Mouse (Mus musculus) megakaryocyte, adult 5-6 weeks (primary cell): Measurements from ENCODE around the gene Kremen1. TPM values are rescaled to one million over a fixed set of nuclear protein-coding genes. Genes with fewer than 3 reads are reported as not detected.

ENCODE experiments used
- ATAC-seq: 2 replicates; pipeline ENCODE4 v1.8.0; 2016; ENCODE audit warnings: mild to moderate bottlenecking, inconsistent platforms; ENCODE audit not compliant: poor library complexity, severe bottlenecking
- total RNA-seq, 2 experiments: library from RNA; stranded (forward) in 1 of 2; stranded (reverse) in 1 of 2; fragments of 153-499, 151-499 nt in 1 of 2; fragments of 221-1000, 200-1000 nt in 1 of 2; gene quantifications; 2 replicates each; pipeline versions ENCODE4 v1.2.3 to v1.2.4; 2015 to 2017

Kremen1 gene
- total RNA-seq, 2 experiments from 2014 or later = 4.2 to 5.4 TPM

DNA sequence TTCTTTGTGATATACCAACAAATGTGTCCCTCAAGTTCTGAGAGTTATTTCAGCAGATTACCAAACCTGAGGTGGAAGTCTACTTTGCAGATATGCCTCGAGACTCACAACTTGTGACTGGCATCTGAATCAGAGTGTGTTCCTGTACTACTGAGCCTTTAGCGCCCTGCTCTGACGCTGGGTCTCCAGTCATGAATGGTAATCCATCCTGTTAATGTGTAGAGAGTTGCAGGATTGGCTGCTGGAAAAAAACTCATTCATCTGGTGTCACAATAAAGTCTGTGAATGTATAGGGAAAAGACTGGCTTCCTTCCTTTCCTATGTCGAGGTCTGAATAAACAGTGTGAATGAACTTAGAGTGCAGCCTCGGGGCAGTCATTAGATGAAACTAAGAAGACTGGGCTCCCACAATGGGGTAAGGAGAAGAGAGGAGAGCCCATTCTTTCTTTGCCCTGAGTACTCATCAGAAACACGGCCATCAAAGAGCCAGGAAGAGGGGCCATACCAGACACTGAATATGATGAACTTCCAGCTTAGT lies 41.4 kb downstream of the Kremen1 start:
- no peak for ATAC-seq

GRCm38 (mm10) chr11:5219371-5219770 lies 42.0 kb downstream of the Kremen1 start:
- no peak; the same call in 1 of the 2 replicates for ATAC-seq

DNA sequence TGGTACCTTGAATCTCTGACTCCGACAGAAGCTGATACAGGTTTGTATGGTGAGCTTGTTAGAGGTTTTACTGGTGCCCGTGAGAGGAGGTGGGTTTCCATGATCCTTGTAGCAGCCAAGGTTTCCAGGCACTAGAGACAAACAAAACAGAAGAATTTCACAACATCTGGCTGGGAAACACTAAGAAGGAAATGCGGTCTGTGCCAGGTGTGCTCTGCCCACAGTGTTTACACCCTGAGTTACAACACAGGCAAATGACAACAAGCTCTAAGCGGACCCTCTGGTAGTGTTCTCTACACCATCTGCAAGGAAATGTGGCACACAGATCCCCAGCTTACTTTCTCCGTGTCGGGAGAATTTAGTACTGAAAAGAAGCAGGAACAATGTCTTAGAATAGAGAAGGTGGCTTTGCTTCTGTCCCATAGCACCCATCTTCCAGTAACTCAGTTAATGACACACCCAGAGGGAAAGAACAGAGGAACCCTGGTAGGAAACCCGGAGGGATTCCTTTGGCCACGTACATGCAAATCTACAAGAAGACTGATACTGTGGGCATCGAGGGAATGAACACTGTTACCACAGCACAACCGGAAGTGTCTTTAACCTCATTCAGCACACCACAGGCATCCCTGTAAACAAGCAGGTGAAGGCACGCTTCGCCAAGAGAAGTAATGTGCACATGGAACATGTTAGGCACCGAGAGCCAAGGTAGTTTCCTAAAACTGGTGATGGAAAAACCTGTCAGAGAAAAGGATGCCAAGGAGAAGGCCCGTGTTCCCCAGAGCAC lies 45.8 kb downstream of the Kremen1 start:
- peak; percentile 58 for ATAC-seq

DNA sequence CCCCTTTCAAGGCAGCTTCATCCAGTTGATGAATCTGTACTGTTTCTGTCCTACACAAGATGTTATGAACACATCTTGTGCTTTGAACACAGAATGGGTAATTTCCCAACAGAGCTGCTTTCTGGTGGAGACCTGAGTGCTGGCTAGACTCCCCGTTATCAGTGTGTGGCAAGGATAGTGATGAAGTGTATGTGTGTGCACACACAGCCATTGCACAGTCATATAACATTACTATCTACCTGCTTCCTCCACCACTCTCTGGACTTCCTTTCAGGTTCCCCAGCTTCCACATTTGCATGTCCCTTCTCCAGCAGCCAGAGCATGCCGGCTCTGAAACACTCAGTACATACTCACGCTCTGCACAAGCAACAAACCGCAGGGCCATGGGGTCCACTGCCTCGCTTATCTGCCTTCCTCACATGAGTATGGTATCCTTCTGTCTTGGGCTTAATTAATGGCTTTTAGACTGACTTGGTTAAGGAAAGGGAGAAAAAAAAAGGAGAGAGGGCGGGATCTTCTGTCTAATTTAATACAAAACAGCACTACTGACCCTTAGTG lies 46.8 kb downstream of the Kremen1 start:
- peak; percentile 76 for ATAC-seq

DNA sequence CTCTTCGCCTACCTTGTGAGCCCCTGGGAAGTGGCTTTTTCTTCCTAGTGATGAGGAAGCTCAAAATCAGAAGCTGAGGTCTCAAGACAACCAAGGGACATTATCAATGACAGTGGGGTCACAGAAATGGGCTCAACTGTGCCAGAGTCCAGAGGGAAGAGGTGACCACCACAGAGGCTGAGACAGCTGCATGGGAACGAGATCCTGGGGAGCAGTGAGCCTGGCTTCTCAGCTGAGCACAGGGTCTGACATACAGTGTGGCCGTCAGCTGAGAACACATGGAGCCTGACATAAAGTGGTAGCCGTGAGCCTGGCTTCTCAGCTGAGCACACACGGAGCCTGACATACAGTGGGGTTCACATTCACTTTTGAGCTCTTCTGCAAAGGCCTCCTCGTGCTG lies 58.3 kb downstream of the Kremen1 start:
- no peak for ATAC-seq

- no peak for ATAC-seq
Observed at GRCm38 (mm10) chr11:5201799-5202680, 59.3 kb downstream of the Kremen1 start.

DNA sequence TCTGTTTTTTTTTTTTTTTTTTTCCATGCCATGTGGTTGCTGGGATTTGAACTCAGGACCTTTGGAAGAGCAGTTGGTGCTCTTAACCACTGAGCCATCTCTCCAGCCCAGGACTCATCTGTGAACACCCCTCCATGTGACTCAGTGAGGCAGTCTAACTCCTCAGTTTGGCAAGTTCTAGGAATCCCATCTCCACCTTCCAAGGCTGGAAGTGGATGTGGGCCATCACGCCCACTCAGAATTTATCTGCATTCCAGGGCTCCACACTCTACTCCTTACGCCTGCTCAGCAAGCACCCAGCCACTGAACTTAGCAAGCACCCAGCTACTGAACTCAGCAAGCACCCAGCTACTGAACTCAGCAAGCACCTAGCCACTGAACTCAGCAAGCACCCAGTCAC lies 61.5 kb downstream of the Kremen1 start:
- ATAC-seq = no peak

- ATAC-seq = no peak
Observed at GRCm38 (mm10) chr11:5197068-5197467, 64.3 kb downstream of the Kremen1 start.

DNA sequence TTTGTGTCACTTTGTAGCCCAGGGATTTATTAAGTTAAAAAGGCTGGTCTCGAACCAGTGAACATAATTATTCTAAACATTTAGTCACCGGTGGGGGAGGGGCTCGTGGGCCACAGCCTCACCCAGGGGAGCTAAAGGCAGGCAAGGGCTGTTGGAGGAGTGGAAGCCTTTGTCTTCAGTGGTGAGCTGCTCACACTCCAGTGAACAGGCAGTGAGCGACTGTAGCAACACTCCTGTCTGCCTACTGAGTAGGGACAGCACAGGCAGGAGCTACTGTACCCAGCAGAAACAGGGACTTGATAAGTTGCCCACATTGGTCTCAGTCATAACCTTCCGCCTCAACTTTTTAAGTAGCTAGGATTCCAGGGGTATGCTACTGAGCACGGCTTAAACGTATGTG lies 64.8 kb downstream of the Kremen1 start:
- ATAC-seq = no peak

- ATAC-seq = no peak
Observed at GRCm38 (mm10) chr11:5193576-5193881, 67.8 kb downstream of the Kremen1 start.

DNA sequence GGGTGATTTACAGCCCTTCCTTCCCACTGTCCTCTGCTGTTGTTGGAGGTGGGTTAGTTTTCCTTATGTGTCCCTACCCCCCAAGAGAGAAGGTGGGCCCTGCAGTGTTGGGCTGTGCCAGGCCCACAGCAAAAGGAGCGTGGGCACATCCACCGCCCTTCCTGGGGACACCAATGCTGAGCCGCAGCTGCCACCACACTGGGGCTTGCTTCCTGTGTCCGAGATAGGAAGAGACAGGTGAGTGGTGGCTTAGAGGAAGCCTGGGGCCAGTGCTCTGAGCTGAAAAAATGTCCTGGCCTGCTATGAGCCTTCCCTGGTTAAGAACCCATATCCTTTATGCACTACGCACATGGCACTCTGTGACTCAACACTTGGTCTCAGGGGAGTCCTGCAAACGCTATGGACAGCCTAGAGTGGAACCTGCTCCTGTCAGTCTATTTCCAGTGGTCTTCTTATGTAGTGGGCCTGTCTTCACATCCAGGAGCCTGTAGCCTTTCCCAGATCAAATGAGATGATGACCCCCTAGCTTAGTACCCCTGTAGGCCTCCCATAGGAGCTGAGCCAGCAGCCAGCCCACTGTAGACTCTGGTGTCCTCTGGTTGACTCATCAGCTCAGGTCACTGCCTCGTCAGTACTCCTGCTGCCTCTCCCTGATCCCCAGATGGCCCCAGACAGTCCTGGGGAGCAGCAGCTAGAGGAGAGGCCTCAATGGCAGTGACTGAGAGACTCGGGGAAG lies 68.3 kb downstream of the Kremen1 start:
- peak; percentile 38; the same call in 1 of the 2 replicates for ATAC-seq

- ATAC-seq = no peak
Observed at GRCm38 (mm10) chr11:5192084-5192516, 69.3 kb downstream of the Kremen1 start.

- no peak for ATAC-seq
Observed at GRCm38 (mm10) chr11:5189239-5189933, 72.0 kb downstream of the Kremen1 start.

DNA sequence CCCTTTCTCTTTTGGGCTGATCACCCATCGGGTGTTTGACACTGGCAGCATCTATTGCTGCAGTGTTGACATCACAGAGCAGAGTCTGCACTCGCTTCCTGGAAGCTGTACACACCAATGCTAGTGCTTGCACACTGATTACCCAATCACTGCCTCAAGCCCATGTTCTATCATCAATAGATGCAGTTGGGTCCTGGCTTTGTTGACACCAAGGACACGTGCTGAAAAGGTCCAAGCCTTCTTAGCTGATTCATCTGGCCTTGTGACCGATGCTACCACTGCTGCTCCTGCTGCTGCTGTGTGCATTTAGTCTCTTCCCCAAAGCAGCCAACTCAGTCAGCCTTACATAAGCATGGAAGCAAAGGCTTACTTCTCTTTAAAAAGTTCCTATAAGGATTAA lies 73.2 kb downstream of the Kremen1 start:
- ATAC-seq = no peak

DNA sequence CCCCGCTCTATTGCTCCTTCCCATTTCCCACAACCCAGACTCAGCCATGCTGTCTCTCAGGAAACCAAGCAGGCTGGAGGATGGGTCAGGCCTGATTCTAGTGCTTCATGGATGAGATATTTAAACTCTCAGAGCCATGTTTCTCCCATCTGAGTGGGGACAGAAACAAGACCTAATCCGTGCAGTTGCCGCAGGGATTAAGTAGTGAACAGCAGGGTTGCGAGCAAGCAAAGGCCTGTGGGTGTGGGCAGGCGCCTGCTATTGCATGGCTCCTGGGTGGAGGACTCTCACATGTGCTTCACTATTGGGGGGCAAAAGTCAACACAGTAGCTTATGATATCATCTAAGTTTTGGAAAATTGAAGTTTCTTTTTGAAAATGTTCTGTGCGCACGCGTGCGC lies 76.5 kb downstream of the Kremen1 start:
- ATAC-seq = no peak

DNA sequence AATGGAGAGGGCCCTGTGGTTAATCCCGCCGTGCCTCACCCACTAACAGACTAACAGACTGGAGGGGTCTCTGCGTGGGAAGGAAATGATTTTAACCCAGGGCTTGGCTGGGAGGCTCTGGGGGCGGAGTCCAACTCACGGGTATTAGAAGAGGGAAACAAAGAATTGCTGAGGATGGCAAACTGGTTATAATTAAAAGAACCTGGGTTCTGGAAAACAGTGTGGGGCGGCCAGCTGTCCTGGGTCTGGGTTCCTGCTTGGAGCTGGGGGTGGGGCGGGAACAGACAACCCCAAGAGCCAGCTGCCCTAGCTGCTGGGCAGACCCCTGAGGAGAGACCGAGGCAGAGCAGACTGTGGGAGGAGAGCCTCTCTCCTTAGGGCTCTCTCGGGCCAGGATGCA lies 77.1 kb downstream of the Kremen1 start:
- ATAC-seq = no peak

- ATAC-seq = no peak
Observed at GRCm38 (mm10) chr11:5182870-5183269, 78.5 kb downstream of the Kremen1 start.

GRCm38 (mm10) chr11:5181850-5182404 lies 79.4 kb downstream of the Kremen1 start:
- peak; percentile 85 for ATAC-seq

DNA sequence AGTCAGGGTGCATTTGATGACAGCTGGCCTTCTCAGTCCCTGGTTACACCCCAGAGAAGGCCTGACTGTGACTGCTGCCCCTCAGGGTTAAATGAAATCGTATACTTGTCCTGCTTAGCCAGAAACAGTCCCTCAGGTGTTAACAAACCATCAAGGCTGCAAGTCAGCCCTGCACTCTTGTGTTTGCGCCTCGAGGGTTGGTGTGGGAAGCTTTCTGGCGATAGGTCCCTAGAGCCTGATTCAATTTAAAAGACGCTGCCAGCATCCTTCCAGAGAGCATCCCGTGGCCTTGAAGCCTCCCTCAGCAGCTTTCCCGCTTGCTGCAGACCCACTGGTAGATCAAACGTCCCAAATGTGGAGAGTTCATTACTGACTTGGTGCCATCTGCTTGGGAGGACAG lies 82.0 kb downstream of the Kremen1 start:
- no peak for ATAC-seq

- peak; percentile 73 for ATAC-seq
Observed at GRCm38 (mm10) chr11:5177171-5177570, 84.2 kb downstream of the Kremen1 start.
